In genomic region chr17:78202221-78202620, GRCm38 (mm10) we compare ENCODE assay signal across 8 mouse cellular contexts. TPM values are rescaled to one million over a fixed set of nuclear protein-coding genes. Genes with fewer than 3 reads are reported as not detected.
DNase-seq lines count a peak whose midpoint lies in the region; ATAC-seq and TF ChIP-seq lines count a peak whose summit lies in the region.

No protein-coding gene starts in this region.

- 9% methylated on average over 5 of the region's 5 CpGs for WGBS in heart, embryonic 11.5 days (ENCODE audit: insufficient replicate concordance)
- WGBS in forebrain, postnatal 0 days = 4% methylated on average over 5 of the region's 5 CpGs
- WGBS in liver, embryonic 16.5 days (ENCODE audit: insufficient replicate concordance) = 11% methylated on average over 5 of the region's 5 CpGs

- no peak for ATAC-seq in heart, embryonic 11.5 days (replicated peaks; ENCODE audit: insufficient number of reproducible peaks, low FRiP score, low TSS enrichment)
- ATAC-seq in forebrain, postnatal 0 days = no peak
- ATAC-seq in liver, embryonic 16.5 days (ENCODE audit: low read depth) = no peak
- ATAC-seq in activated CD4-positive, CD25-positive, alpha-beta regulatory T cell, adult 4 months = no peak

- peaks cover 23% of the 10 kb centered on the region for H3K27me3 ChIP-seq in heart, embryonic 11.5 days (ENCODE audit: control insufficient read depth, insufficient read depth, low read length)
- peaks cover 6% of the 10 kb centered on the region for H3K27me3 ChIP-seq in ES-Bruce4 (ENCODE audit: control insufficient read depth, insufficient read depth, low read length, poor library complexity, severe bottlenecking)
- H3K27me3 ChIP-seq in forebrain, postnatal 0 days (ENCODE audit: insufficient read depth, low read length) = no peaks in the 10 kb centered on the region
- peaks cover 45% of the 10 kb centered on the region for H3K27me3 ChIP-seq in liver, embryonic 16.5 days (ENCODE audit: control insufficient read depth, insufficient read depth, low read depth, low read length)

- 0 out of 2 replicates have a peak, but pooled peaks cover 3% of the 10 kb centered on the region for H3K4me1 ChIP-seq in heart, embryonic 11.5 days (ENCODE audit: control insufficient read depth, insufficient read depth, low read length)
- H3K4me1 ChIP-seq in ES-Bruce4 (ENCODE audit: control insufficient read depth, insufficient read depth, low read length) = peaks cover 1% of the 10 kb centered on the region
- peaks cover 16% of the 10 kb centered on the region; the same call in 1 of the 2 replicates for H3K4me1 ChIP-seq in forebrain, postnatal 0 days (ENCODE audit: insufficient read depth)
- peaks cover 5% of the 10 kb centered on the region for H3K4me1 ChIP-seq in liver, embryonic 16.5 days (ENCODE audit: control insufficient read depth, low read depth, low read length)

- no peak for TF ChIP-seq EP300 in ES-Bruce4 (IDR thresholded peaks at IDR 0.05; ENCODE audit: insufficient read depth, low read depth, low read length)

- peak overlapping the region; percentile 77 for H3K4me3 ChIP-seq in heart, embryonic 11.5 days (ENCODE audit: low read depth, low read length)
- peak overlapping the region; percentile 34; the same call in 1 of the 2 replicates for H3K4me3 ChIP-seq in ES-Bruce4 (ENCODE audit: low read depth, low read length)
- peak overlapping the region; percentile 79 for H3K4me3 ChIP-seq in forebrain, postnatal 0 days (ENCODE audit: low read depth, low read length)
- peak overlapping the region; percentile 60 for H3K4me3 ChIP-seq in liver, embryonic 16.5 days (ENCODE audit: low read depth, low read length)

- no peaks in the 10 kb centered on the region for H3K36me3 ChIP-seq in heart, embryonic 11.5 days (ENCODE audit: control insufficient read depth, insufficient read depth, low read length)
- no peaks in the 10 kb centered on the region for H3K36me3 ChIP-seq in ES-Bruce4 (ENCODE audit: control insufficient read depth, insufficient read depth, low read length, poor library complexity, severe bottlenecking)
- no peaks in the 10 kb centered on the region for H3K36me3 ChIP-seq in forebrain, postnatal 0 days (ENCODE audit: insufficient read depth)
- no peaks in the 10 kb centered on the region for H3K36me3 ChIP-seq in liver, embryonic 16.5 days (ENCODE audit: control insufficient read depth, insufficient read depth)

- no peak for DNase-seq in heart, adult 9 months (ENCODE audit: low spot score in 2 of 2)
- DNase-seq in forebrain, postnatal 0 days = no peak
- DNase-seq in thymus, postnatal 14 days = no peak
- DNase-seq in thymus, postnatal 4 days = no peak

- H3K4me2 ChIP-seq in heart, embryonic 11.5 days = peak overlapping the region; percentile 96
- peak overlapping the region; percentile 94 for H3K4me2 ChIP-seq in forebrain, postnatal 0 days (ENCODE audit: low read depth)
- H3K4me2 ChIP-seq in liver, embryonic 16.5 days (ENCODE audit: low read depth, low read length) = peak overlapping the region; percentile 80

- TF ChIP-seq POLR2A in ES-Bruce4 (IDR thresholded peaks at IDR 0.05; ENCODE audit: insufficient read depth, low read length) = no peak

- H3K9ac ChIP-seq in heart, embryonic 11.5 days (ENCODE audit: low read depth, low read length) = no peak overlapping the region
- H3K9ac ChIP-seq in ES-Bruce4 (ENCODE audit: low read depth, poor library complexity, severe bottlenecking) = no peak overlapping the region
- H3K9ac ChIP-seq in forebrain, postnatal 0 days = peak overlapping the region; percentile 67
- H3K9ac ChIP-seq in liver, embryonic 16.5 days (ENCODE audit: low read depth, low read length) = no peak overlapping the region

- TF ChIP-seq CTCF in ES-Bruce4 (IDR thresholded peaks at IDR 0.05; ENCODE audit: low read depth, low read length) = no peak
- TF ChIP-seq CTCF in forebrain, postnatal 0 days (IDR thresholded peaks at IDR 0.05; ENCODE audit: low read depth) = no peak; the same call in 1 of the 2 replicates

- no peak overlapping the region for H3K27ac ChIP-seq in heart, embryonic 11.5 days (ENCODE audit: low read depth, low read length)
- no peak overlapping the region for H3K27ac ChIP-seq in ES-Bruce4 (ENCODE audit: insufficient read depth, low read length)
- H3K27ac ChIP-seq in forebrain, postnatal 0 days (ENCODE audit: low read depth, low read length) = no peak overlapping the region
- H3K27ac ChIP-seq in liver, embryonic 16.5 days (ENCODE audit: low read length) = no peak overlapping the region

- no peaks in the 10 kb centered on the region for H3K9me3 ChIP-seq in heart, embryonic 11.5 days (replicated peaks; ENCODE audit: control insufficient read depth, low read length)
- H3K9me3 ChIP-seq in ES-Bruce4 (replicated peaks; ENCODE audit: control insufficient read depth, insufficient read depth, low read length, poor library complexity, severe bottlenecking) = no peaks in the 10 kb centered on the region
- H3K9me3 ChIP-seq in forebrain, postnatal 0 days (ENCODE audit: low read length) = no peaks in the 10 kb centered on the region
- no peaks in the 10 kb centered on the region for H3K9me3 ChIP-seq in liver, embryonic 16.5 days (replicated peaks; ENCODE audit: control insufficient read depth, low read length)

RNA-seq across cellular contexts. Expression of gene Crim1, which starts 2.2 kb away (rescaled TPM):
- 2.1 and 2.9 TPM in 2 replicates for polyA plus RNA-seq in heart, embryonic 11.5 days (2014; fragmentation: Nextera tagmentation; extraction: Ambion mirVana)
- polyA plus RNA-seq in ES-Bruce4 (2011; ENCODE audit: insufficient read depth, insufficient read length, low read depth, missing spikeins) = 13.7 and 14.2 TPM in 2 replicates
- total RNA-seq in forebrain, postnatal 0 days (2014; rRNA removed) = 55.9 and 88.9 TPM in 2 replicates
- polyA plus RNA-seq in forebrain, postnatal 0 days (2015; fragmentation: Nextera tagmentation; extraction: Ambion mirVana) = 7.1 and 14.1 TPM in 2 replicates
- polyA plus RNA-seq in liver, embryonic 16.5 days (2015; fragmentation: Nextera tagmentation; extraction: Ambion mirVana) = 0.41 and 0.63 TPM in 2 replicates
- 1 to 10 TPM; 5.6 to 7.7 TPM for polyA plus RNA-seq in activated CD4-positive, CD25-positive, alpha-beta regulatory T cell, adult 4 months (2017; shearing (Covaris generic))
